In the genomic region with DNA sequence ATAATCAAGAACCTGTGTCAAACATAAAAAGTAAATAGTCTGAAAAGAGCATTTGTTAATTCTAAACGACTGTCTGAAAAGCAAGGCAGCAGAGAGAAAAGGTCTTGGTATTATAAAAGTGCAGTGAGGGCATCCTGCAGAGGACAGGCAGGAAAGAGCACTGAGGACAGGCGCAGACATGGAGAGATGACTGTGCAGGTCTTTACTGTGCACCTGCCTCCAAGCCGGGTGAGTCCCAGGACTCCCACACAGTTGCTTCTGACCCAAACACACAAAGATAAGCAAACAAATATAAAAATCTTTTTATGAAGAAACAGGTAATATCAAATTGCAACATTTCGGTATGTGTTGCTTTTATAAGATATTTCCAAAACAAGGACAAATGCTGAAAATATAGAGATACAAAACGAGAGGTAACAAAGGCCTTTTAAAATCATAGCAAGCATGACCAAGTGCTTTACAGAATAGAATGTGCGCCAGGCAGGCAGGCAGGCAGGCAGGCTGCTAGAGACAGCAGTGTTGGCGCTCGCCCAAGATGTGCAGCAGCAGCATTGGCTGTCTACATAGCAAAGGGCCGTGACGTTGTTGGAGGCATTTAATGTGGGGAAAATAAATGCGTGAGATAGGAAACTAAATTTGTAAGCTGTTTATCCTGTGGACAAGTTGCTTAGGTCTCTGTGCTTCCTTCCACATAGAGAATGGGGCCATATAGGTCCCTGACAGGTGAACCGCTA, we compare ENCODE assay signal across 9 mouse cellular contexts. TPM values are rescaled to one million over a fixed set of nuclear protein-coding genes. Genes with fewer than 3 reads are reported as not detected.
DNase-seq lines count a peak whose midpoint lies in the region; ATAC-seq lines count a peak whose summit lies in the region.
"Had no signal": no experiment of that assay in that cellular context is flagged by ENCODE, and none has a peak within 500 bp of the region (broad histone marks: within the 10 kb centered on the region; RNA-seq: fewer than 3 reads in every experiment).

No protein-coding gene starts in this region.

- no peak for DNase-seq in hindbrain, embryonic 10.5 days (ENCODE audit: low spot score)
- DNase-seq in Muller cell, postnatal 12 days (ENCODE audit: inconsistent ontology term): peak; percentile 24
- DNase-seq in adrenal gland, postnatal 14 days: peak; percentile 59
- peak; percentile 63 for DNase-seq in layer of hippocampus, adult 9-11 months
- DNase-seq in yolk sac, embryonic 10.5 days (ENCODE audit: low spot score): no peak
- DNase-seq in c-Kit-positive CD71-positive TER-119-positive erythroid progenitor cells, embryonic 14.5 days (ENCODE audit: low spot score): no peak

- H3K9ac ChIP-seq in hindbrain, embryonic 13.5 days: no peak overlapping the region
- H3K9ac ChIP-seq: limb, embryonic 12.5 days had no signal

- H3K4me2 ChIP-seq in hindbrain, embryonic 13.5 days: no peak overlapping the region
- H3K4me2 ChIP-seq: limb, embryonic 12.5 days had no signal

- H3K9me3 ChIP-seq in hindbrain, embryonic 13.5 days: no peaks in the 10 kb centered on the region
- H3K9me3 ChIP-seq in hindbrain, embryonic 10.5 days: peaks cover 4% of the 10 kb centered on the region; the same call in 1 of the 2 replicates

- no peak overlapping the region for H3K4me3 ChIP-seq in hindbrain, embryonic 13.5 days
- H3K4me3 ChIP-seq in hindbrain, embryonic 10.5 days: no peak overlapping the region
- H3K4me3 ChIP-seq: erythroblast, embryonic 14.5 days; limb, embryonic 12.5 days had no signal

- peak overlapping the region; percentile 71 for H3K27ac ChIP-seq in hindbrain, embryonic 13.5 days
- no peak overlapping the region for H3K27ac ChIP-seq in hindbrain, embryonic 10.5 days
- H3K27ac ChIP-seq: limb, embryonic 12.5 days had no signal

- peaks cover 76% of the 10 kb centered on the region for H3K36me3 ChIP-seq in hindbrain, embryonic 13.5 days
- peaks cover 94% of the 10 kb centered on the region for H3K36me3 ChIP-seq in hindbrain, embryonic 10.5 days

- no peaks in the 10 kb centered on the region for H3K27me3 ChIP-seq in hindbrain, embryonic 13.5 days
- no peaks in the 10 kb centered on the region for H3K27me3 ChIP-seq in hindbrain, embryonic 10.5 days (ENCODE audit: insufficient read depth, poor library complexity, severe bottlenecking)
- H3K27me3 ChIP-seq: limb, embryonic 12.5 days had no signal

- WGBS in hindbrain, embryonic 13.5 days: 66% methylated on average over 12 of the region's 12 CpGs
- WGBS in hindbrain, embryonic 10.5 days: 92% methylated on average over 12 of the region's 12 CpGs

- ATAC-seq in hindbrain, embryonic 13.5 days (ENCODE audit: low FRiP score): peak; percentile 92

- 0 out of 2 replicates have a peak, but pooled peaks cover 5% of the 10 kb centered on the region for H3K4me1 ChIP-seq in hindbrain, embryonic 13.5 days (replicated peaks)
- no peaks in the 10 kb centered on the region for H3K4me1 ChIP-seq in hindbrain, embryonic 10.5 days (replicated peaks)
- H3K4me1 ChIP-seq: limb, embryonic 12.5 days had no signal

RNA-seq across cellular contexts. Expression of a gene that starts 35.4 kb away (rescaled TPM):
- polyA plus RNA-seq in hindbrain, embryonic 13.5 days (2015; fragmentation: Nextera tagmentation; extraction: Ambion mirVana): 15.9 and 16.4 TPM in 2 replicates
- polyA plus RNA-seq in hindbrain, embryonic 10.5 days (2016; fragmentation: Nextera tagmentation; extraction: Ambion mirVana): 13.9 and 17.4 TPM in 2 replicates
- 39.5 and 45.1 TPM in 2 replicates for total RNA-seq in adrenal gland, postnatal 14 days (2021)

Comparison
In these comparisons a context has a peak if more than half of its experiments do, and no peak if none do; other contexts are left out.
1. DNase-seq: peak in Muller cell, postnatal 12 days (single experiment), adrenal gland, postnatal 14 days (single experiment) and layer of hippocampus, adult 9-11 months (single experiment); none in hindbrain, embryonic 10.5 days (single experiment), yolk sac, embryonic 10.5 days (single experiment) and c-Kit-positive CD71-positive TER-119-positive erythroid progenitor cells, embryonic 14.5 days (single experiment).